Mouse (Mus musculus): ENCODE results near the gene Hoxd8. TPM values are rescaled to one million over a fixed set of nuclear protein-coding genes. Genes with fewer than 3 reads are reported as not detected.
A peak's percentile ranks its signal among the peaks of the same experiment; 100 is the strongest.

Gene Hoxd8
- polyA plus RNA-seq, 1 experiment = 1.4 TPM

DNA sequence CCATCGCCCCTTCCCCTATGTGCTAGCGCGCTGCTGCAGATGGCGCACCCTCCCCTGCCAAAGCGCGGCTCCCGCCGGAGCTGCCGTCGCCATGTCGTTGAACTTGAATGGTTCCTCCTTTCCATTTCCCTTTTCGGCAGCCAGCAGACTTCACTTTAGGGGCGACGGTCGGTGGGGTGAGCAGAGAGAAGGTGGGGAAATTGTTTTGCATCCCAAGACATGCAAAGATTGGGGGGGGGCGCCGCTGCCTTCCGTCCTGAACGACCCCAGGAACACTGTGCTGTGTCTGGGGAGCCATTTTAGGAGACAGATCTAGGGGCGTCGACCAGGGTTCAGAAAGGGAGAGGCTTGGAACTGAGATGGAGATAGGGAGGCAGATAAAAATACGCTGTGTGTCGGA, 24.4 kb upstream of the Hoxd8 start:
- WGBS = 2% methylated on average over 23 of the region's 23 CpGs
- Histone ChIP-seq H3K27ac (ENCODE audit: control insufficient read depth, insufficient read depth, low read depth, low read length, poor library complexity) (no peak overlapping the region), H3K4me3 (replicated peaks; ENCODE audit: control insufficient read depth, low read depth, low read length) (no peak overlapping the region), H3K4me1 (ENCODE audit: control insufficient read depth, insufficient read depth, low read length) (no peaks in the 10 kb centered on the region)
- TF ChIP-seq CTCF (IDR thresholded peaks at IDR 0.05; ENCODE audit: control insufficient read depth, insufficient read depth, low read length) = no peak
- no peak for TF ChIP-seq POLR2A (IDR thresholded peaks at IDR 0.05; ENCODE audit: borderline replicate concordance, control insufficient read depth, low read depth, low read length)

- Histone ChIP-seq H3K27ac (ENCODE audit: control insufficient read depth, insufficient read depth, low read depth, low read length, poor library complexity) (no peak overlapping the region), H3K4me3 (replicated peaks; ENCODE audit: control insufficient read depth, low read depth, low read length) (no peak overlapping the region), H3K4me1 (ENCODE audit: control insufficient read depth, insufficient read depth, low read length) (no peaks in the 10 kb centered on the region)
- no peak for TF ChIP-seq CTCF (IDR thresholded peaks at IDR 0.05; ENCODE audit: control insufficient read depth, insufficient read depth, low read length)
- no peak for TF ChIP-seq POLR2A (IDR thresholded peaks at IDR 0.05; ENCODE audit: borderline replicate concordance, control insufficient read depth, low read depth, low read length)
- 7% methylated on average over 21 of the region's 21 CpGs for WGBS
These were observed 23.6 kb upstream of the Hoxd8 start for GRCm38 (mm10) chr2:74680561-74681398.

GRCm38 (mm10) chr2:74681594-74682531, 22.6 kb upstream of the Hoxd8 start:
- 3% methylated on average over 78 of the region's 78 CpGs for WGBS
- Histone ChIP-seq H3K4me1 (ENCODE audit: control insufficient read depth, insufficient read depth, low read length) (no peaks in the 10 kb centered on the region), H3K27ac (ENCODE audit: control insufficient read depth, insufficient read depth, low read depth, low read length, poor library complexity) (peak overlapping the region; percentile 15; the same call in 1 of the 2 replicates), H3K4me3 (replicated peaks; ENCODE audit: control insufficient read depth, low read depth, low read length) (no peak overlapping the region)
- no peak for TF ChIP-seq CTCF (IDR thresholded peaks at IDR 0.05; ENCODE audit: control insufficient read depth, insufficient read depth, low read length)
- no peak for TF ChIP-seq POLR2A (IDR thresholded peaks at IDR 0.05; ENCODE audit: borderline replicate concordance, control insufficient read depth, low read depth, low read length)

- WGBS = 6% methylated on average over 49 of the region's 51 CpGs
- Histone ChIP-seq H3K4me3 (replicated peaks; ENCODE audit: control insufficient read depth, low read depth, low read length) (no peak overlapping the region), H3K27ac (ENCODE audit: control insufficient read depth, insufficient read depth, low read depth, low read length, poor library complexity) (no peak overlapping the region), H3K4me1 (ENCODE audit: control insufficient read depth, insufficient read depth, low read length) (no peaks in the 10 kb centered on the region)
- TF ChIP-seq CTCF (IDR thresholded peaks at IDR 0.05; ENCODE audit: control insufficient read depth, insufficient read depth, low read length) = no peak
- TF ChIP-seq POLR2A (IDR thresholded peaks at IDR 0.05; ENCODE audit: borderline replicate concordance, control insufficient read depth, low read depth, low read length) = no peak
These were observed 21.6 kb upstream of the Hoxd8 start for GRCm38 (mm10) chr2:74682796-74683195.

DNA sequence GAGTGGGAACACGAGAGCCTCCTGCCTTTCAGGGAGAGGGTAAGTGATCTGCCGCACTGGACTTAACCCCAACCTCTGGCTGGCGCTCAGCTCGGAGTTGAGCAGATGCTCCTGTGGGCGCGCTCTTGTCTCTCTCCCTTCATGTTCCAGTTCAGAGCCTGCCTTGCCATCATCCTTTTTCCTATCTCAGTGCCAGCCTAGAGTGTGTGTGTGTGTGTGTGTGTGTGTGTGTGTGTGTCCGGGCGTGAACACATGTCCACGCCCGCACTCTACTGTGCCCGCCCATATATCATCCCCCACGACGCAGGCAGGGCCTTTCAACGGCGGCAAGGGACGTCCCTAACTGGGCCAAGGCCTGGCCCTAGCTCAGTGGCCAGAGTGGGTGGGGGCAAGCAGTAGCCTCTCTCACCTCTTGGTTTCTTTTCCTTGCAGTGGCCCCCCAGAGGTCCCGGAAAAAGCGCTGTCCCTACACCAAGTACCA, 20.9 kb upstream of the Hoxd8 start:
- H3K27ac ChIP-seq (ENCODE audit: control insufficient read depth, insufficient read depth, low read depth, low read length, poor library complexity) = no peak overlapping the region
- no peak overlapping the region for H3K4me3 ChIP-seq (replicated peaks; ENCODE audit: control insufficient read depth, low read depth, low read length)
- H3K4me1 ChIP-seq (ENCODE audit: control insufficient read depth, insufficient read depth, low read length) = no peaks in the 10 kb centered on the region
- 7% methylated on average over 18 of the region's 18 CpGs for WGBS
- TF ChIP-seq CTCF (IDR thresholded peaks at IDR 0.05; ENCODE audit: control insufficient read depth, insufficient read depth, low read length) (no peak), POLR2A (IDR thresholded peaks at IDR 0.05; ENCODE audit: borderline replicate concordance, control insufficient read depth, low read depth, low read length) (no peak)

- 9% methylated on average over 12 of the region's 12 CpGs for WGBS
- no peak for TF ChIP-seq POLR2A (IDR thresholded peaks at IDR 0.05; ENCODE audit: borderline replicate concordance, control insufficient read depth, low read depth, low read length)
- TF ChIP-seq CTCF (IDR thresholded peaks at IDR 0.05; ENCODE audit: control insufficient read depth, insufficient read depth, low read length) = no peak
- no peak overlapping the region for H3K4me3 ChIP-seq (replicated peaks; ENCODE audit: control insufficient read depth, low read depth, low read length)
- H3K4me1 ChIP-seq (ENCODE audit: control insufficient read depth, insufficient read depth, low read length) = no peaks in the 10 kb centered on the region
- H3K27ac ChIP-seq (ENCODE audit: control insufficient read depth, insufficient read depth, low read depth, low read length, poor library complexity) = no peak overlapping the region
These were observed 20.3 kb upstream of the Hoxd8 start for GRCm38 (mm10) chr2:74684106-74684505.

- Histone ChIP-seq H3K4me1 (ENCODE audit: control insufficient read depth, insufficient read depth, low read length) (no peaks in the 10 kb centered on the region), H3K27ac (ENCODE audit: control insufficient read depth, insufficient read depth, low read depth, low read length, poor library complexity) (no peak overlapping the region), H3K4me3 (replicated peaks; ENCODE audit: control insufficient read depth, low read depth, low read length) (no peak overlapping the region)
- no peak for TF ChIP-seq POLR2A (IDR thresholded peaks at IDR 0.05; ENCODE audit: borderline replicate concordance, control insufficient read depth, low read depth, low read length)
- TF ChIP-seq CTCF (IDR thresholded peaks at IDR 0.05; ENCODE audit: control insufficient read depth, insufficient read depth, low read length) = no peak
- WGBS = 24% methylated on average over 4 of the region's 4 CpGs
These were observed 19.3 kb upstream of the Hoxd8 start for GRCm38 (mm10) chr2:74685059-74685603.

All from bone marrow, adult 2 months (tissue).